Mouse (Mus musculus) cortical plate, adult 2 months (tissue): Measurements from ENCODE around the gene Ttc24.

Experiments used
- CTCF ChIP-seq: fragments of 200-500 bp; IDR thresholded peaks from 2 replicates; pipeline ENCODE4 v1.5.1; 2011; ENCODE audit warnings: mild to moderate bottlenecking, control low read depth, low read length; ENCODE audit not compliant: insufficient read depth; ENCODE audit errors: extremely low read depth
- POLR2A ChIP-seq: fragments of 200-500 bp; IDR thresholded peaks from 2 replicates; pipeline ENCODE4 v1.6.1; 2011; ENCODE audit warnings: mild to moderate bottlenecking, low read length, control low read depth; ENCODE audit not compliant: insufficient read depth; ENCODE audit errors: extremely low read depth

DNA sequence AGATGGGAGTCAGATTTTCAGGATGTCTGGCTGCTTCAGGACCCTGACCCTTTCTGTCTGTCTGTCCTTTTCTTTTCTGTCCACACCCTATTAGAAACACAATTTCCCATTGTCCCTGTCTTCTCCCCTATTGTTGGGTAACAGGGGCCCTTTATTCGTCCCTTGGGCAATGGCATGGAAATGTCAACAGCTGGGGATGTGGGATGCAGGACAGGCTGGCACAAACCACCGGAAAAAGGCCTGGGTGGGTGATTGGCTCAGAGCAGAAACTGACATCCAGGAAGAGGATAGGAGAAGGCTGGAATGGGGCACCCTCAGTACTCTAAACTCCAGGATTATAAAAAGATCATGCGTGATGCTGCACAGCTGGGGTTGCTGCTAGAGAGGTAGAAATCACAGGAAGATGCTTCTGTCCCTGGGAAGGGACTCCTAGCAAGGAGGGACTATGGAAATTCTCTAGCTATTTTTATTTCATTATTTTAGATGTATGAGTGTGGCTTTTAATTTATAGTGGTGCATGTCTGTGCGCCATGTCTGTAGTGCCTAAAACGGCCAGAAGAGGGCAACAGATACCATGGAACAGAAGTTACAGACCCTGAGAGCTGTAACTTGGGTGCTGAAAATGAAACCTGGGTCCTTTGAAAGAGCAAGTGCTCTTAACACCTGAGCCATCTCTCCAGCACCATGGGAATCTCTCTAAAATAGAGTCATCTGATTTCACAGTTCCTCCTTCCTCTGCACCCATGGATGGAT, 50.5 kb downstream of the Ttc24 start, which contains the start of gene Hapln2:
- TF ChIP-seq CTCF = peak; percentile 29; the same call in 1 of the 2 replicates
- no peak for TF ChIP-seq POLR2A
